Mouse (Mus musculus) right cerebral cortex, postnatal 36 days (tissue): ENCODE results near the gene Alad.

Experiments
- DNase-seq, 2 experiments: peaks; one replicate each; pipeline ENCODE4 v3.0.0; 2022; ENCODE audit warnings: low spot score in 2 of 2, mixed read lengths in 1 of 2

The Alad gene

DNA sequence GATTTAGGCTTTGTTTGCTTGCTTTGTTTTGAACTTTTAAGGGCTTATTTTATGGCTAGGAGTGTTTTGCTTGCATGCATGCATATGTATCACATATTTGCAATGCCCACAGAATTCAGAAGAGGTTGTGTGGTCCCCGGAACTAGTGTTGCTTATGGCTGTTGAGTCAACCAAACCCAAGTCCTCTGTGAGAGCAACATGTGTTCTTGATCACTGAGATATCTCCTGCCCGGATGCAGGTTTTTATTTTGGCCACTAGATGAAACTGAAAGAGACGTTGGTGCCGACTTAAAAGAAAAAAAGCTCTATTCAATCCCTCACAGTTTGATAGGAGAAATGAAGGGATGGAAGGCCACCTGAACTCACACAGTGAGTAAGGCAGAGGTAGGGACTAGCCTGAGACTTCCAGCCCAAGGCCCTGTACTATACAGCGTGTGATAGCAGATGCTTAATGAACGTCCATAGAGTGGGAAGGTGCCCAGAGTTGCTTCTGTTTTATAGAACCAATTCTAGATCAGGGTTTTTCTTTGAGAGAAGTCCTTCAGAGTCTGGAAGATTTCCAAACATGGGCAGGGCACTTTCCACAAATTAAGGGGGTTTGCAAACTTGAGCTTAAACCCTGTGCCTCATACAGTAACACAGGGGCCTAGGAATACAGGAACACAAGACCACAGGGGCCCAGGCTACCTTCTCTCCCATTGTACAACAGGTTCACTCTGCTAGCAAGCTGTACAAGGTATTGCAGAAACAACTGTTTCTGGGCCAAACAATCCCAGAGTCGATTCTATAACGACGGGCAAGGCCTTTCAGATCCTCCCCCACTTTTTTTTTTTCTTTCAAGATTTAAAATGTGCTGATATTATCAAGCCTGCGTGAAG is 1.9 kb downstream of the Alad start:
- DNase-seq, result no peak

DNA sequence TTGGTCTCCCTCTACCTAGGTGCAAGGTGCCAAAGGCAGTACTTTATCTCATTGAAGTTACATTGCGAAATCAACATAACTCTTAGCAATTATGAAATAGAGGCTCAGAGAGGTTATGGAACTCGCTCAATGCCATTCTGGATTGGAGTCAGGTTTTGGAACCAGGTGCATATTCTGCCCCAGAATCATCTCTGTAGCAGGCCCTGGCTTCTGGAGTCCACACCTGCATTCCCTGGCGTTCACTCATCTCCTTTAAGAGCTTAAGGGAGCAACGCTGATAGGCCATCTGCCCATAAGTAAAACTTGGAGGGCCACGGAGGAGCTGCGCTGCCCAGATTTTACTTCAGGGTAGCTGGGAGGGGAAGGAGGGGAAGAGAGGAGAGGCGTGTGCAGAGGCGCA is 2.7 kb downstream of the Alad start:
- no peak for DNase-seq

DNA sequence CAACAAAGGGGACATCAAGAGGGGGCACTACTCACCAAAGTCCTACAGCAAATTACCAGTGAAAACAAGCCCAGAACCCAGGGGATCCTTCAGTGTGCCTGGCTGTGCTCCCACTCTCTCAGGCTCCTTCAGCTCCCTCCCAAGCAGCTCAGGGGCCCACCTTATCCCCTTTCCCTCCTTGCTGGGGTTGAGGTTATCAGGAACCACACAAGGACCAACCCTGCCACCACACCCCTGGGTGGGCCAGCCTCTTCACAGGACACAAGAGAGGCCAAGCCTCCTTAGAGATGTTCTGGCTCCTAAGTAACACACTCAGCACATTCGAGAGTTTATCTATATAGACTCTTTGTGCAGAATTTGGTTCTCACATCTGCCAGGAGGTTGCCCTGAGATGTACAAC is 3.1 kb downstream of the Alad start:
- no peak for DNase-seq

DNA sequence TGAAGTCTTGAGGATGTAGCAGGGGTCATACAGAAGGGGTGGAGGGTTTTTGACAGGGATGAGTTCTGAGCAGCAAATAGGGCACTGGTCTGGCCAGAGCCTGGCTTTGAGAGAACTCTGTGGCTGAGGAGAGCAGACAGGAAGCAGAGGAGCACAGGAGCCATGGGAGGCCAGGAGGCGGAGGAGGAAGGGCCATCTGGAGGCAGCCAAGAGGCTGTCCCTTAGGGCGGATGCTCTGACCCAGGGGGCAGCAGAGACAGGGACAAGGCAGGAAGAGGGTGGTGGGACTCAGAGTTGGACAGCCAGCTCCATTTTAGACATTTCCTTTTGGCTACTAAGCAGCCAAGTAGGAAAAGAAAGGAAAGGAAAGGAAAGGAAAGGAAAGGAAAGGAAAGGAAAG is 3.6 kb downstream of the Alad start:
- DNase-seq, result no peak

DNA sequence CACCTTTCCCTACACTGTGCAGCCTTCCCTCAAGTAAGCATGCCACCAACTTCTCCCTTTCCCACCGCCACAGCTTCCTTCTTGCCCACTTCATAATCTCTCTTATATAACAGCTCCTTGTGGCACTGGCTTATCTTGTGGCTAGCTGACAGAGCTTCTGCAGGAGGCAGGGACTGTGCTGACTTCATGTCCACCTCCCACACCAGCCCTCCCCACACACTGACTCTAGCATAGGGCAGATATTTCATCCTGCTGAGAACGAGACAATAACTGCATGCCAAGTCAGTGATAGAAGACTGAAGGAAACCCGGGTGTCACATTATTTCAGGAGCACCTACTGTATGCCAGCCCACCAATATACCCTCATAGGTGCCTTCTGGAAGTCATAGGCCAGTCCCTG is 4.2 kb downstream of the Alad start:
- no peak for DNase-seq

DNA sequence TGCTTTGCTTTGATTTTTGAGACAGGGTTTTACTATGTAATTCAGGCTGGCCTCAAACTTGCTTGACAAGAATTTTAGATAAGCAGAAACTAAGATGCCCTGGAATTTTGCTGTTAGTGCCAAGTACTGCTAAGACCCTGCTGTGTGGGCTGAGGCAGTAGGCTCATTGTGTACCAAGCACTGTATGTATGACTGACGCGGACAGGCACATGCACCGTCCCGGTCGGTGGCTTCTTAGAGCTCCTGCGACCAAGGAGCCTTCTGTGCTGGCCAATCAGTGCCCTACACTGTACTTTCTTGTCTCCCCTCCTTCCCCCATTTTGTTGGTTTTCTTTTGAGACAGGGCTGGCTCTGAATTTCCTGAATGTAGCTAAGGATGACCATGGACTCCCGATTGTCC is 4.7 kb downstream of the Alad start:
- no peak for DNase-seq

DNA sequence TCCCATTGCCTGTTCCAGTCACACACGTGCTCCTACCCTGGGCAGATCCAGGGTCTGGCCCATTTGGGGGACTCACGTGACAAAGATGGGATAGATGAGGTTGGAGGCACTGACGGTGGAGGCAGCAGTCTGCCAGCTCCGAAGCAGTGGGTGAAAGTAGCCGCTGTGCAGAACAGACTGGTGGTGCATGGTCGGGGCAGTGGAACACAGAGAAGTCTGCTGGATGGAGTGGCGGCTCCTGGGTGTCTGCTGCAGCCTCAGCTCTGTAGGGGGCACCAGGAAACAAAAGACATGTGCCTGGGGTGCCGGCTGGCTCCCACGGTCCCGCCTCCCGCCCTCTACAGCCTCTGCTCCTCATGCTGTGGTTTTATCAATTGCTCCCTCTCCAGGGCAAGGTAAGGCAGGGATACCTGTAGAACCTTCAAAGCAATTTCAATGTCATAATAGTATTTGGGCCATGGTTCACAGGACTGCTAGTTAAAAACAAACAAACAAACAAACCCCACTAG is 5.7 kb downstream of the Alad start:
- no peak for DNase-seq

DNA sequence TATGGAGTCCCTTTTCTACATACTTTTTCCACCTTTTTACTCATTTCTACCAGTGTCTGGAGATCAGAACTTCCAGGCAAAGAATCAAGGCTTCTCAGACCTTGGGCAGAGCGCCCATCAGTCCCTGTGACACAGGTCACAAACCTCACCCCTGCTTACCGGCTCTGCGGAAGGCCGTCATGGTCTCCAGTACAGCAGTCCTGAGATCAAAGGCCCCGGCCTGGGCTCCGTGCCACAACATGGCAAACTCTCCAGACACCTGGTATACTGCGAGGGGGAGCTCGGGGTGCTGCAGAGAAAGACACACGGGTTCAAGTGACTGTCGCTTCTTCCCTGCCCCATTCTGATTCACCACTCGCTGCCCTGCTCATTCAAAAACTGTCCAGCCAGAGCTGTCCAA is 9.8 kb downstream of the Alad start:
- DNase-seq, result no peak

DNA sequence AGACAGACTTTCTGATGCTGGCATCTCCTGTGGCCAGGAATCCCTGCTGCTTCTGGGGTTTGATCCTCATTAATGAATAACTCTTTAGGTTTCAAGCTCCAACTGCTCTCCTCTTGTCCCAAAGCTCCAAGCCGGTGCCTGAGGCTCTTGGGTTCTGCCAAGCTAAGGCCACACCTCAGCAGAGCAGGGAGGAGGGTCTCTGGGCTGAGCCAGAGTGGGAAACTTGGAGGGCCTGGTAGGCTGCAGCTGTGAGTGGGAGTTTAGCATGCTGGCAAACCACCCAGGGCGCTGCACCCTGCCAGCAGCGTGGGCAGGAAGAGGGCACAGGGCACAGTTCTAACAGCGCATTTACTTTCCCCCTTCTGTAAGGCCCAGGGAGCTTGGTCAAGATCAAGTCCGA is 10.9 kb downstream of the Alad start:
- no peak for DNase-seq

DNA sequence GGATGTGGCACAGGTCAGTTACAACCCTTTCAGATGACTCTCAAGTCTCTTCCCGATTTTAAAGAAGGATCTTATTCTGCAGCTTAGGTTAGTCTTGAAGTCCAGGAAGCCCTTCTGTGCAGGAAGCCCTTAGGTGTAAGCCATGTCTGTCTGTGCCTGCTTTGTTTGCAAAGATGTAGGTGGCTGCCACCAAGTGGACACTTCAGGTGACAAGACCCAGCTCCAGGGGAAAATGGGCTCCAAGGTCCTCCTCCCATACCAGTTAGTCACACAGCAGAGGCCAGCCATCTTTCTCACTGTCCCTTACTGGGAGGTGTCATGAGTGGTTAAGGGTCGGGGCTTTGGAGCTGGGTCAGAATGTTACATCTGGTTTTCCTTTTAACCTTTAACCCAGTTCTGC is 12.9 kb downstream of the Alad start:
- DNase-seq, result no peak

DNA sequence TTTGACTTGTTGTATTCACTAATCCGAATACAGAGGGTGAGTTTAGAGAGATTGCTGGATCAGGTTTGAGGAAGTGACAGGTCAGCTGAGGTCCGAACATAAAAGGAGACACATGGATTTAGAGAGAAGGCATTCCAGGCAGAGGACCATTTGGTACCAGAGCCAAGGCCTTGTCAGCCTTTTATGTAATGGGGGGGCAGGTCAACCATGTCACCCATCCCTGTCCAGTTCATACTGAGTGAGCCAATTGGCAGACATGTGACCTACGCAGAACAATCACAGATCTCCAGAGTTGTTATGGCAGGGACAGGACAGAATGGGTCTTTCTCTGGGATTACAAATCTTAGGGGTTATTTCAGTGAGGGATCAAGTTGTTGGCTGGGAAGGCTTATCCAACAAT is 13.7 kb downstream of the Alad start:
- no peak for DNase-seq

DNA sequence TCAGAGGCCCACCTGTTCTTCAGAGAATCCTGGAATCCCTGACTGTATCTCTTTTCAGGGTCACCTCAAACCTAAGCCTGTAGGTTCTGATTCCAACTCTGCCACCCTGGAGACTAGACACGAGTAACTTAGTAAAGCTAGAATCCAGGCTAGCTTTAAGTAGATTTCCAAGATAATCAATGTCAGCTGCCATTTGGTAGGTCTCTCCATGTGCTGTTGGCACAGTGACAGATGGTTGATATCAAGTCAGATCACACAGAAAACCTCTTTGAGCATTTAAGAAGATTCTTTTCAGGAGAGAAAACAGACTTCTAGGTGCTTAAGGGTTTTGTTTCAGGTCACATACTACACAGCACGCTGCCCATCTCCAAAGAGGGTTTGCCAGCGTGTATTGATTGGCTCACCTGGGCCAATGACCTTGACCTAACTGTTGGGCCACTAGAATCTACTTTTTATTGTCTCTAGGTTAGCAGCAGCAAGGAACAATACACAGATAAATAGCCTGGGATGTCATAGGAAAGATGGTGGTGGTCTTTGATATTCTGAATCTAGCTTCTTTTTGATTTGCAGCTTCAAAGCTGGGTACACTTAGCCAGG is 16.2 kb downstream of the Alad start, which contains the start of gene Hdhd3:
Hdhd3 (minus strand) TSS at position 94 of the 597 bp plus-strand sequence.
- no peak for DNase-seq

DNA sequence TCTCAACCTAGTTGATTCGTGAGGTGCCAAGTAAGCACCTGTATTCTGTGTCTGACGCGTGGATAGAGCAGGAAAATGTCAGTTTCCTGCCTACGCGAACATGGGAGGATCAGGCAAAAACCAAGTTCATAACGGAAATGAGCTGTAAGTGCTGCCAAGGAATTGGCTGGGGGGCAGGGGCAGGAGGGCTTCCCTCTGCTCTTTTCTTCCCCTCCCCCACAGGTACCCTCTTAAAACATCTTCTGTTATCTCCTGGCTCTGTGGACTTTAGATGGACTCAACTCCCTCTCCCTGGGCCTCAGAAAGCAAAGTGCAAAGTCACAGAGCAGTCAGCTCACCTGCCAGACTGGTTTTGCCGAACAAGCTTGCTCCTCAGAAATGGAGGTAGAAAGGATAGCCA is 16.7 kb downstream of the Alad start:
- no peak for DNase-seq

DNA sequence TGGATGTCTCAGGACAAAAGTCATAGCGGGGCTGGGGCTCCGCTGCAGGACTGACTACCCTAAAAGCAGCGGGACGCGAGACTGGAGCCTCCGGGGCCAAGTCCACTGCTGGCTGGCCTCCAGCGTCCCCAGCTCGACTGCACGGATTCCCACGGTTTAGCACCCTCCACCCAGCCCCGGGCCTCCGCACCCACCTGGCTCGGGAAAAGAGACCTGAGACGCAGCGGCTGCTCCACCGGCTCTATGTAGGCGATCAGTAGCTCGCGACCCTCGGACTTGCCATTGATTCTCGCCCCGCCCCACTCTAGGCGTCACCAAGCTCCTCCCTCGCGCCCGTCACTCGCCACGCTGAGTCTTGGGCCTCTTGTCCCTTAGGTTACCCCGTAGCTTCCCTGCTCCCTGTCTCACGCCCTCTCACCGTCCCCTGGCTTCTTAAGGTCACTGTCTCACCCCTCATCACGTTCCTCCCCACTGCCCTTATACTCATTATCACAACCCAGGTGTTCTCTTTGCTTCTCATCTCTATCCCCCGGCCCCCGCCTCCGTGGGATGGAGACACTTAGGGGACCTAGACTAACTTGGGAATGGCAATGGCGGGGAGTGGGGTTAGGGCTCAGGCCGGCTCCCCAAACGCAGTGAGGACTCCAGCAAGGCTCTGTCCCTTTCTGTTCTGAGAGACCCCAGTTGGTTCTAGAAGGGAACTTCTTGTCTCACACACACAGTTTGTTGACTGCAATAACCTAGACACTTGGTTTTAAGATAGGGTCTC is 17.6 kb downstream of the Alad start:
- DNase-seq, result peak; percentile 87 to 88

DNA sequence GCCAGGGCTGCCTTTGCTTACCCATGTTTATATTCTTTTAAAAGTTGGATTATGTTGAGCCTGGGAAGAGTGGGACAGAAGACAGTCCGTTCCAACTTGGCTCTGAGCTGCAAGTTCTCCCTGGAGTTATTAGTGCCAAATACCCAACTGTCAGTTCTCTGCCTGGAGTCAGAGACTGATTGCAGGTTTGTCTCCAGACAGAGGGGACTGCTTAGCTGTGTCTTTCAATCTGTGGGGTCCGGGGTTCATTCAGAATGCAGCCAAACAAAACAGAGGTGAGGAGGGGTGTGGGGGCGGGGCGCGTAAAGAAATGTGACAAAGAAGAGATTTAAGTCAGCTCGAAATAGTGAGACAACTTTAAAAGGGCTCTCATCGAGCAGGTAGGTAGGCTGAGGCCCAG is 18.2 kb downstream of the Alad start:
- DNase-seq, result no peak

DNA sequence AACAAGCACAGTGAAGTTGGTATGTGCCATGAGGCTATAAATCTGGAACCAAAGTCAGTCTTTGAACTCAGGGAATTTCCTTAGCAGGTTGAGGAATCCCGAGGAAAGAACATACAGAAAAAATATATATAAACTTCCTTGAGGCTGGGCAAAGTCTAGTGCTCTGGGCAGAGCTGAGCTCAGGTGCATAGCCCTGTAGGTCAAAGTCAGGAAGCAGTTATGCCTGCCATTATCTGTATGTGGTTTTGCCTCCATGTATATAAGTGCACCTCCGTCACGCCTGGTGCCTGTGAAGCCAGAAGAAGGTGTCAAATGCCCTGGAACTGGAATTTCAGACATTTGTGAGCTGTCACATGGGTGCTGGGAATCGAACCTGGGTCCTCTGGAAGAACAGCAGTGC is 18.9 kb downstream of the Alad start:
- DNase-seq, result no peak

DNA sequence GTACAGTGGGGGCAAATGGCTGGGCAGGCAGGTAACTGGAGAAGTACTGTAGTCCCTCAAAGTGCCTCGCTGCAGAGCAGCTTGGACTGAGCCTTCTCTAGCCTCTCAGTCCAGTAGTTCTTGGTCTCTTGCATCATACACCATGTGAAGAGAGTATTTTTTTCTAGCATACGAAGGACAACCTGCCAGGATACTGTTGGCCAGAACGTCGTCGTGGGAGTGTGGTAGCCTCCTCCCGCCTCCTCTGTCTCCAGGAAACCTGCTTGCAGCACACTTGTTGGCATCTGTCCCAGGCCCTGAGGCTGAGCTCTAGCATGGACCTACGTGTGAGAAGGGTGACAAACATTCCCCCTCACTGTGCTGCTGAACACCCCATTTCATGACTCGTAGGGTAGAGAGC is 22.9 kb downstream of the Alad start:
- peak; percentile 63 to 78 for DNase-seq

DNA sequence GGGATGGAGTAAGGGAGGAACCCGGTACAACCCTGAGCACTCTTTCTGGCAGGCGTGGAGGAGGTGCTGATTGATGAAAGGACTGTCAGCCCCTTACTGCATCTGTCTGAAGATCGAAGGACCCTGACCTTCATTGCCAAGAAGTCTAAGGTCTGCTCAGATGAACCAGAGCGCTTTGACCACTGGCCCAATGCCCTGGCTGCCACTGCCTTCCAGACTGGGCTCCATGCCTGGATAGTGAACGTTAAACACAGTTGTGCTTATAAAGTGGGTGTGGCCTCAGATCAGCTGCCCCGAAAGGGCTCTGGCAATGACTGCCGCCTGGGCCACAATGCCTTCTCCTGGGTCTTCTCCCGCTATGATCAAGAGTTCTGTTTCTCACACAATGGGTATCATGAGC is 23.8 kb downstream of the Alad start:
- no peak for DNase-seq

DNA sequence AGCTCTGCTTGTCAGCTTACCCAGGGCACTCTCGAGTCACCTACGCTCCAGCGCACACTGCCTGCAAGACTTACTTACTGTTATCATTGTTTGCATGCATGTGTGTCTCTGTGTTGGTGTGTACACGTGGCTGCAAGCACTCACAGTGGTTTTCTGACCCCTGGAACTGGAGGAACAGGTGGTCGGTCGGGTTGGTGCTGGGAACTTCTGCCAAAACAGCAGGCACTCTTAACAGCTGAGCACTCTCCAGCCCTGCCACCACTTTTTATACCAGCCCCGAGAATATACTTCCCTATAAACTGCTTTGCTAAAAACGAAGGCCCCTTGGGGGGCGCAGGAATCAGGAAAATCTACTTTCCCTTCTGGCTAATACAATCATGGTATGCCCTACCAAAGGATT is 25.5 kb downstream of the Alad start:
- DNase-seq, result no peak

DNA sequence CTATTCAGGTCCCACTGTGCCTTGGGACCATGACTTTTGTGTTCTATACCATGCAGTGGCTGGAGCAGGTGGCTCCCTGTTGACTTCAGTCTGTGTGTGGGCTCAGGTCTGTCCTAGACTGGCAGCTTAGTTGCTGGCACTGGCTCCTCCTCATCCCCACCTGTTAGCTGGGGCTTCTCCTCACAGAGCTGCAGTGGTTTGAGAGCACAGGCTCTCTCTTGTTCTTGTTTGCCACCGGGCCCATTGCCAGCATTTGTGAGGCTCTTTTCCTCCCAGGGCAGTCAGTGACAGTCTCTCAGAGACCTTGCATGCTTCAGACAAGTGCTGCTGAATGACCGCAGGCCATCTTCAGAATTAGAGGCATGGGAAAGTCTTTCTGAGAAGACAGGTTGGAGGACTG is 27.0 kb downstream of the Alad start:
- DNase-seq, result no peak

DNA sequence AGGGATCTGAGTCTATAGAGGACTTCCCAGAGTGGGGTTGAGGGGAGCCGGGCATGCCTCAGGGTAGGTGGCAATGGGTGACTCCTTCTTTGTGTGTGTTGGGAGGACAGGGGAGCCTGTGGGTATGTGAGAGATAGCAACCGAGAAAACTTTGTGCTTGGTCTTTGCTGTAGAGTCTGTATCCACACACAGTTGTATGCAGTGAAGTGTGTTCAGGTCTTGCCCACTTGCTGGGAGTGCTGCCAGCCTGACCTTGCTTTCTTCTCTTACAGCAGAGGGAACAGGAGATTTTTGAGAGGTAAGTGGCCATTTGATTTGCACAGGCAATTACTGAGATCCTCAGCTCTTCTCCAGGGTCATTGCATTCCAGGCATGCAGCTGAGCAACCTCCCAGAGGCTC is 31.8 kb downstream of the Alad start:
- DNase-seq, result no peak

DNA sequence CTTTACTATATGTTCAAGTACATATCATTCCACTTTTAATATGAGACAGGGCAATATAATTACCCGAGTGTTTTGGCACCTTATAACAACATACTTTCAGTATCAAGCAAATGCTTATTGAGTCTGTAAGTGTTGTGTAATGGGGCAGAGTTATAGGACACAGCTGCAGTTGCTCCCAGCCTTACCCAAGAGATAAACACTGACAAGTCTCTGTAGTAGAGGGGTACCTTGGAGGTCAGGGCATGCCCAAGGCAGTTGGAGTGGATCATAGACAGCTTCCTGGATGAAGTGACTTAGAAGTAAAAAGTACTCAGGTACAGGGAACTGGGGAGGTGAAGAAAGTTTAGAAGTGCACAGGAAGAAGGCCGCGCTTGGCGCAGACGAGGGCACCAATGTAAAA is 32.5 kb downstream of the Alad start:
- no peak for DNase-seq
